Mouse (Mus musculus) macrophage (primary cell): ENCODE results near the gene Gm13757. TPM values are rescaled to one million over a fixed set of nuclear protein-coding genes. Genes with fewer than 3 reads are reported as not detected.
"Not testable (repeated sequence)": the region's sequence is repeated elsewhere in the genome, so short reads cannot be mapped to it uniquely, and the experiment has no call there.

Experiments used
- H3K27ac ChIP-seq: fragments of 350-480 bp; formaldehyde crosslinking; 2 replicates; pipeline ENCODE4 v1.9.0; 2021
- H3K36me3 ChIP-seq: fragments of 350-480 bp; formaldehyde crosslinking; 2 replicates; pipeline ENCODE4 v1.9.0; 2021; ENCODE audit errors: inconsistent target
- H3K4me3 ChIP-seq: fragments of 350-480 bp; formaldehyde crosslinking; 2 replicates; pipeline ENCODE4 v1.9.0; 2021; ENCODE audit errors: inconsistent target
- H3K79me2 ChIP-seq: fragments of 350-480 bp; formaldehyde crosslinking; 2 replicates; pipeline ENCODE4 v1.9.0; 2021; ENCODE audit errors: inconsistent target
- WGBS: methylation state at CpG from one replicate; pipeline ENCODE4 v1.1.7; 2026; ENCODE audit warnings: inconsistent platforms; ENCODE audit not compliant: missing documents; 5-methylcytosine and 5-hydroxymethylcytosine counted together
- polyA plus RNA-seq: library from polyadenylated mRNA; stranded (reverse); fragments of 250-400 nt; gene quantifications from 3 replicates; pipeline ENCODE4 v1.2.4, GENCODE M21; 2018; ENCODE audit warnings: inconsistent platforms
- total RNA-seq, 78 experiments: library from RNA; depleted of rRNA; stranded (reverse); fragments of 250-400 nt; gene quantifications; 1 replicate in 9 of 78; 2 replicates in 24 of 78; 3 replicates in 43 of 78; 4 replicates in 2 of 78; pipeline ENCODE4 v1.2.4; 2018; ENCODE audit warnings: inconsistent platforms in 56 of 78

The Gm13757 gene
- not detected for total RNA-seq (2018; cell fraction: chromatin; rRNA removed)
- not detected for total RNA-seq (2018; cell fraction: cytosol; rRNA removed)
- not detected for total RNA-seq (2018; cell fraction: nucleus; rRNA removed)
- not detected in 3 replicates for polyA plus RNA-seq

DNA sequence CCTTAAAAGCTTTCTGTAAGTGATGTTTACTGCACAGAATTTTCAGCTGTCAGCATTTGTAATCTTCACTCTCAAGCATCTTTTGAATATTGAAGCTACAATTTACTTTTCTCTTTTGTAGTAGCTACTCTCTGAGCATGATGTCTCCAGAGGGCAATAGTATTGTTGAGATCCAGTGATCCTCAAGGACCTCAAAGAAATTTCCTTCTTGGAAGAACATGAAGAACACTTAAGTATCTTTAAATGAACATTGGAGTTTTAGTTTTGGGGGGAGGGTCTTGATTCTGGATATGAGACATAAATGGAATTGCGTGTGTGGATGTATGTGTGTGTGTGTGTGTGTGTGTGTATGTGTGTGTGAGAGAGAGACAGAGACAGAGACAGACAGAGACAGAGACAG is at the start of gene Gm13757:
Gene Gm13757, minus strand, starts transcription at position 101 of the 400 bp plus-strand sequence.
- Histone ChIP-seq H3K4me3 (no peak within 1 kb of the TSS), H3K27ac (no peak within 1 kb of the TSS), H3K79me2 (no peaks in the 10 kb centered on the region), H3K36me3 (no peaks in the 10 kb centered on the region)
- 100% methylated on average over 1 of the region's 1 CpGs for WGBS

DNA sequence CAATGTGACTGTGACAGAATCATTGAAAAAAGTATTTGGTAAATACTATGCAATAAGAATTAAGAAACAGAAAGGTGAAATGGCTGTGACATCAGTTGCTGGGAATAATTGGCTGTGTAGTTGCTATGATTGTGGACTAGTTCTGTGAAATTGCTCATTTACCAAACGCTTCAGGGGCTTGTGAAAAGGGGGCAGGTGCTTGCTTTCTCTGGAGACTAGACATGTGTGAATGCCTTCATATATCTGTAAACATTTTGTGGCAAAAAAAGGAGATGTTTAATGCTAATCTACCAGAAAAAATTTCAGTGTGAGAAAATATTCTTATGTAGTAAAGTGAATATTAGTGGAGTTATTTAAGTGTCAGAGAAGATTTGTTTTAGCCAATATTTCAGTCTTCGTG is 44.1 kb upstream of the Gm13757 start, which contains the start of gene Olfr1185-ps1:
Gene Olfr1185-ps1, plus strand, starts transcription at position 301 of the 400 bp plus-strand sequence.
- Histone ChIP-seq H3K36me3 (no peaks in the 10 kb centered on the region), H3K79me2 (no peaks in the 10 kb centered on the region), H3K4me3 (no peak within 1 kb of the TSS), H3K27ac (no peak within 1 kb of the TSS)
- WGBS = 58% methylated on average over 2 of the region's 2 CpGs

DNA sequence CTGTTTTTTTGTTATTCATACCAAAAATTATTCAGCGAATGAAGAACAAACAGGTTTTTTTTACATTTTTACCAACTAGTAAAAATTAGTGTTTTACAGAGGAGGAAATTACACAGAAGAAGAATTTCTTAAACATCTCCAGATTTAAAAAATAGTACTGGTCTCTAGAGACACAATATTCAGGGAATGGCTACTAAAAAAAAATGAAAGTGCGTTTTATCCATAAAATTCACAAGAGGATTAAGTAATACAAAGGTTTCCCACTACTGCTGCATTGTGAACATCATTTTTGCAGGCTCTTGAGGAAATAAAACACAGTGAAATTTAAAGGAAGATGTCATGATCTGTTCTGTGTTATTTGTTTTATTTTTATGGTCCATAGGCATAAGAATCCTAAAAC is 34.4 kb upstream of the Gm13757 start, which contains the start of gene Olfr1184:
Gene Olfr1184, plus strand, starts transcription at position 301 of the 400 bp plus-strand sequence.
- H3K4me3 ChIP-seq = no peak within 1 kb of the TSS
- WGBS = 95% methylated on average over 2 of the region's 2 CpGs
- H3K79me2 ChIP-seq = no peaks in the 10 kb centered on the region
- no peaks in the 10 kb centered on the region for H3K36me3 ChIP-seq
- H3K27ac ChIP-seq = no peak within 1 kb of the TSS

DNA sequence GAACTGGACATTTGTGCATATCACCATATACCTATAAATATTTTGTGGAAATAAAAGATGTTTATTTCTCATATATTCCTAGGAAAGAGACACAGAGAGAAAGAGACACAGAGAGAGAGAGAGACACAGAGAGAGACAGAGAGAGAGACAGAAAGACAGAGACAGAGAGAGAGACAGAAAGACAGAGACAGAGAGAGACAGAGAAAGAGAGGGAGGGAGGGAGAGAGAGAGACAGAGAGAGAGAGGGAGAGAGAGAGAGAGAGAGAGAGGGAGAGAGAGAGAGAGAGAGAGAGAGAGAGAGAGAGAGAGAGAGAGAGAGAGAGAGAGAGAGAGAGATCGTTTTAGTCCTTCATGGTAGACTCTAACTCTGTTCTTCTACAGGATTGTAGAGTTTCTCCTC is 5.6 kb upstream of the Gm13757 start, which contains the start of gene Olfr1183:
Gene Olfr1183, plus strand, starts transcription at position 301 of the 400 bp plus-strand sequence.
- not testable (repeated sequence) for H3K4me3 ChIP-seq, H3K27ac ChIP-seq, H3K36me3 ChIP-seq, H3K79me2 ChIP-seq
- WGBS = 78% methylated on average over 1 of the region's 1 CpGs

DNA sequence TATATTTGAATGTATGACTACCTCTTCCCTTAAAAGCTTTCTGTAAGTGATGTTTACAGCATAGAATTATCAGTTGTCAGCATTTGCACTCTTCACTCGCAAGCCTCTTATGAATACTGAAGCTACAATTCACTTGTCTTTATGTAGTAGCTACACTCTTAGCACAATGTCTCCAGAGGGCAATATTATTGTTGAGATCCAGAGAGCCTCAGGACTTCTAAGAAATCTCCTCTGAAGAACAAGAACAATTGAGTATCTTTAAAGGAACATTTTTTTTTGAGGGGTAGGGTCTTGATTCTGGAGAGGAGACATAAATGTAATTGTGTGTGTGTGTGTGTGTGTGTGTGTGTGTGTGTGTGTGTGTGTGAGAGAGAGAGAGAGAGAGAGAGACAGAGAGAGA is 22.9 kb downstream of the Gm13757 start, which contains the start of gene Olfr1181:
Gene Olfr1181, minus strand, starts transcription at position 101 of the 400 bp plus-strand sequence.
- no peak within 1 kb of the TSS for H3K4me3 ChIP-seq
- no peaks in the 10 kb centered on the region for H3K36me3 ChIP-seq
- WGBS = 94% methylated on average over 1 of the region's 1 CpGs
- H3K79me2 ChIP-seq = no peaks in the 10 kb centered on the region
- no peak within 1 kb of the TSS for H3K27ac ChIP-seq

DNA sequence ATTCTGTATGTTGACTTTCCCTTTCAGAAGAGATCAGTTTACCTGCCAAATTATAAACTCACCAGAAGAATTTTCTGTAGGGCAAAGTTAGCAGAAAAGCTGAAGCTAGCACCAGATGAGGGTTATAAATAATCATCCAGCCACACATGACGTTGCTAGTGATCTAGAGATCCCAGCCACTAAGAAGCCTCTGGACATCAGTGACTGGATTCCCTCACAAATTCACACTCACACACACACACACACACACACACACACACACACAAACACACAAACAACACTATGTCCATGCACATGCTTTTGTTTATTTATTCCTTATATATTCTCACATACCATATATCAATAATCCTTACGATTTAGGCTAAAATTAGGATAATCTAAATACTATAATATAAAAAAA is 29.9 kb downstream of the Gm13757 start, which contains the start of gene Olfr1180:
Gene Olfr1180, minus strand, starts transcription at position 101 of the 400 bp plus-strand sequence.
- Histone ChIP-seq H3K4me3 (no peak within 1 kb of the TSS), H3K27ac (no peak within 1 kb of the TSS), H3K79me2 (no peaks in the 10 kb centered on the region), H3K36me3 (no peaks in the 10 kb centered on the region)
- 75% methylated on average over 2 of the region's 2 CpGs for WGBS

DNA sequence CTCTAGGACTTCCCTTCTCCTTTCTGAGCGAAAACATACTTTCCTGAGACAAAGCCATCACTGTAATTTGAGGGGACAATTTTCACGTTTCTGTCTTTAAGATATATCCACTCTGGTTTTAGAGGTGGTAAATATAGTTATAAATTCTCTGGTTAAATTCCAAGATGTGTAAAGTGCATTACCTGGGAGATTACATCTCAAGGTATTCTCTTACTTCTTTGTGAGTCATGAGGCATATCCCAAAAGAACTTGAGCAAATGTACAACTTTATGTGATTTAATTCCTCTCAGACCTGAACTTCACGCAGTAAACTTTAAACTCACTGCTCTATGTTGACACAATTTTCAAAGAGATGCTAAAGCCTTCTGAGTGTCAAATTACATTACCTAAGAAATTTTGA is 42.6 kb downstream of the Gm13757 start, which contains the start of gene Olfr1179:
Gene Olfr1179, minus strand, starts transcription at position 101 of the 400 bp plus-strand sequence.
- Histone ChIP-seq H3K79me2 (no peaks in the 10 kb centered on the region), H3K36me3 (no peaks in the 10 kb centered on the region), H3K4me3 (no peak within 1 kb of the TSS), H3K27ac (no peak within 1 kb of the TSS)
- WGBS = 81% methylated on average over 3 of the region's 3 CpGs

Other genes starting within 250 kb of the Gm13757 start
- not detected in 3 replicates for gene Olfr1170, start 220.8 kb downstream of the Gm13757 start, polyA plus RNA-seq
- not detected in 3 replicates for gene Olfr1173, start 169.3 kb downstream of the Gm13757 start, polyA plus RNA-seq
- not detected in 3 replicates for gene Olfr1174-ps, start 134.0 kb downstream of the Gm13757 start, polyA plus RNA-seq
- gene Olfr1175-ps, start 121.9 kb downstream of the Gm13757 start, polyA plus RNA-seq = not detected in 3 replicates
- gene Olfr1176, start 112.4 kb downstream of the Gm13757 start, polyA plus RNA-seq = not detected in 3 replicates
- gene Olfr1177-ps, start 102.6 kb downstream of the Gm13757 start, polyA plus RNA-seq = not detected in 3 replicates
- not detected in 3 replicates for gene Olfr1178, start 62.1 kb downstream of the Gm13757 start, polyA plus RNA-seq
- gene Olfr1179, start 42.7 kb downstream of the Gm13757 start, polyA plus RNA-seq = not detected in 3 replicates
- not detected in 3 replicates for gene Olfr1180, start 30.0 kb downstream of the Gm13757 start, polyA plus RNA-seq
- gene Olfr1181, start 23.0 kb downstream of the Gm13757 start, polyA plus RNA-seq = not detected in 3 replicates
- not detected in 3 replicates for gene Olfr1183, start 5.7 kb upstream of the Gm13757 start, polyA plus RNA-seq
- not detected in 3 replicates for gene Olfr1184, start 34.5 kb upstream of the Gm13757 start, polyA plus RNA-seq
- gene Olfr1185-ps1, start 44.2 kb upstream of the Gm13757 start, polyA plus RNA-seq = not detected in 3 replicates
- not detected in 3 replicates for gene Olfr1186, start 69.4 kb upstream of the Gm13757 start, polyA plus RNA-seq
- not detected in 3 replicates for gene Olfr1188, start 107.8 kb upstream of the Gm13757 start, polyA plus RNA-seq
- gene Olfr1189, start 137.3 kb upstream of the Gm13757 start, polyA plus RNA-seq = not detected in 3 replicates
- not detected in 3 replicates for gene Olfr1191-ps1, start 191.4 kb upstream of the Gm13757 start, polyA plus RNA-seq
- not detected in 3 replicates for gene Olfr1192-ps1, start 199.4 kb upstream of the Gm13757 start, polyA plus RNA-seq
- not detected in 3 replicates for gene Olfr1193, start 226.5 kb upstream of the Gm13757 start, polyA plus RNA-seq
- not detected in 3 replicates for gene Olfr1195, start 240.1 kb upstream of the Gm13757 start, polyA plus RNA-seq